Mouse (Mus musculus): ENCODE results near the gene Clcn3. TPM values are rescaled to one million over a fixed set of nuclear protein-coding genes. Genes with fewer than 3 reads are reported as not detected.
"Not testable (repeated sequence)": the region's sequence is repeated elsewhere in the genome, so short reads cannot be mapped to it uniquely, and the experiment has no call there.

The Clcn3 gene
- total RNA-seq (2021), result 100 to 1,000 TPM; 142 to 144 TPM
- long read RNA-seq, experiment 1, full-length matches to known transcripts, result 95 of 133 reads
- long read RNA-seq, experiment 1, partial matches to known transcripts, result 13 of 133 reads
- long read RNA-seq, experiment 1, other reads (novel, unspliced or antisense), result 25 of 133 reads
- long read RNA-seq, experiment 2, full-length matches to known transcripts, result 82 of 102 reads
- long read RNA-seq, experiment 2, partial matches to known transcripts, result 17 of 102 reads
- long read RNA-seq, experiment 2, other reads (novel, unspliced or antisense), result 3 of 102 reads

DNA sequence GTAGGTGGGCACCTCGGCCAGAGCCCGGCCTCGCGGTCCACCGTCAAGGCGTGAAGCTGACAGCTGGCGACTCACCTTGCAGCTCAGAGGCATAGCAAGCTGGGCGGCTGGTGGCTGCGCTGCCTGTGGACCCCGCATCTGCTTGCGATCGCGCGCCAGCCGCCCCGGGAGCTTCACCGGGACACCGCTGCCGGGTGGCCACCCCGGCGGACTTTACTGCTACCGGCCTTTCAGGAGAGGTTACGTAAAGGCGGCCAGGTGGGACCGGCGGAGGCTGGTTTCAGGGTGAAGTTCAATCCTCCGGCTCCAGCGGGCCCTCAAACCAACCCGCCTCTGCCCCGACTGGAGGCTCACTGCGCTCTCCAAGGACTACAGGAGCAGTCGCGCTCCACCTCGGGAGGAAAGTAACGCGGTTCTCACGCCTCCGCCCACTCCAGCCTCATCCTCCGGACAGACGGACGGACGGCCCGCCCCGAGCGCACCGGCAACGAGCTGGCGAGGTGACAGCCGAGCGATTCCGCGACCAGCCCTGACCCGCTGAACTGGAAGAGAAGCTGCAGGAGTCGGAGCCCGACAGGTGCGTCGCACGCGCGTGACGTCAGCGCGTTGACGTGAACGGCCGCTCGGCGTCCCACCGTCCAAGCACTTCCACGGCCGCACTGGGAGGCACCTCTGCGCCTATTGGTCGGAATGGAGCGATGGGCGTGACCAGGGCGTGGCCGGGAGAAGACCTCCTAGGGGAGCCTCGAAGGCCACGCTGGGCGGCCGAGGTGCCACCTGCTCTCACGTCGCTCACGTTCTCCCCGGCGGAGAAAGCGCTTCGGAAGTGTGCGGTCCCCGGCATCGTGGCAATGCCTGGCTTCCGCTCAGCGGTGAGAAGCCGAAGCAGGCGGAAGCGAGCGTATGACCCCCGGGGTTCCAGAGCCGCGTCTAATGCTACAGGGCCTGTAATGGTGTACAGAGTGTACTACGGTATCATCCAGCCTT is at the start of gene Clcn3:
TSS of gene Clcn3 (minus strand) at position 600 of the 987 bp plus-strand sequence.
- peak; percentile 97 to 98 for DNase-seq (ENCODE audit: low spot score in 2 of 2)
- intact Hi-C loops (cut with DNase I), result loop anchor here (10.0 kb wide), 1 partner anchor 478 kb away; the partner anchor contains the start of genes Aadat and Gm10283

DNA sequence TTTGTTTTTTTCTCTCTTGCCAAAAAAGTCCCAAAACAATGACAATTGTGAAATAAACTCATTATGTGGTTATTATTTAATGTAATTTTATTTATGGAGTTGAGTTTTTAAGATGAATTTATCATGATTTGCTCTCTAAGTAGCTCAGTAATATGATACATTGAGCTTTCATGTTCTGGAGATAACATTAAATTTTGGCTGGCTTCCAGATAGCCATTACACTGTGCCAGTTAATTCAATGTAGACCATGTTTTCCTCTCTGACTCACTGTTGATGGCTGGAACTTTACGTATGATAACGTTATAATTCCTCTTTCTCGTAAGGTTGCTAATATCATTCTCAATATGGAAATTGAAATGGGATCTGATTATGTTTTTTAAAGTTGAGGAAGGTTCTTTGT is 13.4 kb upstream of the Clcn3 start:
- intact Hi-C loops (cut with DNase I), result no loop called here
- no peak for DNase-seq (ENCODE audit: low spot score in 2 of 2)

DNA sequence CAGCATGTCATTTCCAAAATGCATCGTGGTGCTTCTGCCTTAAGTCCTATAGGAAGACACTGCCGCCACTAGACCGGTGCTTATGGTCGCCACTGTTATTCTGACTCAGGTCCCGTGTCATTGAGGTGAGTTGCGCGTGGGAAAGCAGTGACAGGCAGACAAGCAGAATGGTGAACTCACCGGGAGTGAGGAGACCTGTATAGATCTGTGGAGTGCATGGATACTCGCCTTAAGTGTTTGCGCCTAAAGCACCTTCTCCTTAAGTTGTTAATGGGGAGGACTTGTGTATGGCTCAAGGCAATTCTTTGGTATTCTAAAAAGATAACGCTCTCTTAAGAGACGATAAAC is 10.5 kb upstream of the Clcn3 start:
- intact Hi-C loops (cut with DNase I), result loop anchor here (5.0 kb wide), 1 partner anchor 376 kb away; no protein-coding TSS in a partner anchor
- no peak for DNase-seq (ENCODE audit: low spot score in 2 of 2)

DNA sequence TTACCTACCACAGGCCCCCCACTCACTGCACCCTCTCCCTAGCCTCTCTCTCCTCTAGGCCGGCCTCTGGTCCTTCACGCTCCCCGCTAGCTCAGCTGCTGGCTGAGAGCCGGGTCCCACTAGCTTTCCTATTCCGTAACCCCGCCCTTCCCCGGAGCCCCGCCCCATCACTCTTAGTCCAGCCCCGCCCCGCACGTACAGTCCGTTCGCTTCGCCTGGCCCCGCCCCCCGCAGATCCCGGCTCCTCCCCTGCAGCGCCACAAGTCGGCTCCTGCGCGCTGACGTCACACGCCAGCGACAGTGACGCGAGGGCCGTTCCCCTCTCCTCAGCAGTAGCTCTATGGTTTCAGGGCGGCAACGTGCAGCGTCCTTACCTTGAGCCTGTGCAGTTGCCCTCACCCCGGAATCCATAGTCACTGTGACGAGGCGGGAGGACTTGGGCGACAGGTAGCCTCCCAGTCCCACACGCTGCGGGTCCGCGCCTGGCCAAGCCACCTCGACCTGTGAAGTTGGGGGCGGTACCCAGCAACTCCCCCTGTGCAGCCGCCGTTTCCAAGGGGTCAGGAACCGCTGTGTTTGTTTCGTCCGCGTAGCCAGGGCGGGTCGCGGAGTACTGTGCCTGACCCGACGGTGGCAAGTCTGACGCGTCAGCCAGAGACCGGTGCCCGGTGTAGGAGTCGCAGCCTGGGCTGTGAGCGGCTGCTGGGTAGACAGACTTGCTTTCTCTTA is 10.0 kb upstream of the Clcn3 start, which contains the start of gene Nek1:
TSS of gene Nek1 (plus strand) at position 286 of the 729 bp plus-strand sequence.
- intact Hi-C loops (cut with DNase I), result loop anchor here (5.0 kb wide), 1 partner anchor 376 kb away; no protein-coding TSS in a partner anchor

DNA sequence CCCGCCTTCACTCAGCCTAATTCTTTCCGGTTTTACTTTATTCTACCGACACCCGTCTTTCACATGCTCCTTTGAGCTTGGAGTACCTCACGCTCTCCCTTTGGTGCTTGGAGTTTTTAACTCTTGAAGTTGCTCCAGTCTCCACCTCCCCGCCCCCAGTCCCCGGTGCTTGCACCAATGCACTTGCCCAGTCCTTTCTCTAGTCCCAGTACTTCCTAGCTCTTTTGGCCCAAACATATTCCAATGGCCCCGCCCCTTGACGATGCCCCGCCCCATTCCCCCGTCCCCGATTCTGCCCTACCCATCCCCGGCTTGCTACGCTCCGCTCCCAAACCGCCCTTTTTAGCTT is 9.4 kb upstream of the Clcn3 start:
- intact Hi-C loops (cut with DNase I), result loop anchor here (5.0 kb wide), 1 partner anchor 375 kb away; no protein-coding TSS in a partner anchor
- peak in 1 of 2 experiments; percentile 64 for DNase-seq (ENCODE audit: low spot score in 2 of 2)

More for the DNA sequence above, 10.0 kb upstream of the Clcn3 start, which contains the start of gene Nek1:
- peak; percentile 98 for DNase-seq (ENCODE audit: low spot score in 2 of 2)

DNA sequence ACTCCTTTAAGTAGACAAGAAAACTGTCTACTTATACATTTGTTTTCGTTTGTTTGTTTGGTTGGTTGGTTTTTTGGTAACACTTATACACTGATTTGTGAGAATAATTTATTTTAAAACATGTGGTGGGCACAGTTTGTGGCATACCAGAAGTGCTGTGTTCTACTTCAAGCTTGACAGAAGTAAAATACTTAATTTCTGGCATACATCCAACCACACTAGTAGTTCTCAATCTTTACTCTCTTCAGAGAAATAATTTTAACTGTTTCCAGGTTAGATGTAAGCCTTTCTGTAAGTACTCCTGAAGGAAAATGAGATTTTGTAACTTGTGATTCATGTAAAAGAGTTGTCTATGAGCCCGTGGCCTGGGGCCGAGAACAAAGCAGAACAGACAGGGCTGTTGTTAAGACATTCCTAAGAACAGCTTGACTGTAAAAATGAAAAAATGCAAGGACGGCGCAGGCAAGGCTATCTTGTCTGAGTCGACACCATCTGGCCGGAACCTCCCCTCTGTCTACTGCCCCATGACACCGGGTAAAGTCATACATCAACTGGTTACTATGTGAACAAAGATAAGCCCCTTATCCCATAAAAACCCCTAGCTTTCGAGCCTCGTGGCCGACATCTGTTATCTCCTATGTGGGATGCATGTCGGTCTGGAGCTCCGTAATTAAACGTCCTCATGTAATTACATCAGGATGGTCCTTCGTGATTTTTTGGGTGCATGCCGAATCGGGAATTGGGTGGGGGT is 1.3 kb upstream of the Clcn3 start:
- intact Hi-C loops (cut with DNase I), result loop anchor here (10.0 kb wide), 1 partner anchor 480 kb away; the partner anchor contains the start of genes Aadat and Gm10283
- not testable (repeated sequence) for DNase-seq (ENCODE audit: low spot score in 2 of 2)

DNA sequence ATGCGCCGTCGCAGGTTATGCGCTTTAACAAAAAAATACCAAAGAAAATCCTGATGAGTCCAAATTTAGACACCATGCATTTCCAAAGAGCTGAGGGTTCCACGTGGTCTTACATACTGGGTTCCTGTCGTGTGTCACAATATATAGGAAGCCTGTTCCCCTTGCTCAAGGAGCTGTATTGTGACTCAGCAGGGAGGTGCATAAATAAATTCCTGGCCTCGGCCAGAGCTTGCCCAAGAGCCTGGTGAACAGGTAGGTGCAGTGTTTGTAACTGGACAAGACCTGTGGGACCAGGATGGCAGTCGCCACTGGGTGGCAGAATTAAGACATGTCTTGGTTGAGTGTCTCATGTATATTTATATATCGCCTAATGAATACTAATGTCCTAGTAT is 584 bp upstream of the Clcn3 start:
- intact Hi-C loops (cut with DNase I), result loop anchor here (10.0 kb wide), 1 partner anchor 479 kb away; the partner anchor contains the start of genes Aadat and Gm10283
- peak; percentile 49 to 60 for DNase-seq (ENCODE audit: low spot score in 2 of 2)

DNA sequence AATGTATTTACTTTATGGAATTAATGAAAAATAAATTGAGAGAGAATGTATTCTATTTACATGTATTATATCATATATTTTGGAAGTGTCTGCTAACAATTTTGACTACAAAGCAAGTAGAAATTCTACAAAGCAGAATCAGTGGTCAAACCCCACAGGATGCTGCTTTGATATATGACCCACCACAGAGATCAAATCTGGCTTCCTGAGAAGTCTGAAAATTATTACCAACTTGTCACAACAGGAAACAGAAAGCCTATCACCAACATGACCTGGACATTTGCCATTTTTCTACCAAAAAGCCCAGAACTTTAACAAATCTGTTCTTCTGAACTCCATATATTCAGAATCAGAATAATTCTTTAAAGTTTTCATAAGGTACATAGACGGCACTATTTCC is 1.7 kb downstream of the Clcn3 start:
- DNase-seq (ENCODE audit: low spot score in 2 of 2), result no peak
- intact Hi-C loops (cut with DNase I), result loop anchor here (10.0 kb wide), 1 partner anchor 477 kb away; the partner anchor contains the start of genes Aadat and Gm10283

DNA sequence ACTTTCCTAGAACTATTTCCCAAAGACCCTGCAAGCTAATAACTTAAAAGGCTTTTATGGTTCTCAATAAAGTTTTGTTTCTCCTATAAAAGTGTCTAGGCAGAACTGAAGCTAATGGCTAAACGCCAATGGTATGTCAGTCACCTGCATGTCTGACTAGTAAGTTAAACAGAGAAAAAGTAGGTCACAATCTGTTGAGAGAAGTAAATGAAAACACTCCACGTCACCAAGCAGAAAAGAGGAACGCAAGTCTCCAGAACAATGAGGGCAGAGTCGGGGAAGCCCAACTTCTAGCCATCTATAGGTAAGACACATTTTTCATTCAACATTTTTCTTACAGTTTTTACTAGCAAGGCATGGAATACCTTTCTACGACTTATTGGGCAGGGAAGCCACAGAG is 4.6 kb downstream of the Clcn3 start:
- intact Hi-C loops (cut with DNase I), result no loop called here
- no peak for DNase-seq (ENCODE audit: low spot score in 2 of 2)

DNA sequence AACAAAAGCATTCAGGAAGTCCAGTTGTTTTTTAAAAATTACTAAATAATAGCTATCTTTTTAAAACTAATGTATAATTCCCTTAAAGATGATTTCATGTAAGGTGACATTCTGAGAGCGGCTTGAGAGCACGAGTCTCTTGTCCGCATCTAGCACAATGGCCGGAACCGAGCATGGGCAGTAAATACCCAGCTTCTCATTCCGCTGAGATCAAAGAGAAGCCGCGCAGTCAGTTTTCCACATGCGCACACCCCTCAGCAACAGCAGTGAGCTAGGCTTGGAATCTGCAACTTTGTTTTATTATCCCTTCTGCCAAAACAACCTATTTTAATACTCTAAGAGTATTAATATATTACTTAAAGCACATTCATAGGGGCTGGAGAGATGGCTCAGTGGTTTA is 6.3 kb downstream of the Clcn3 start:
- intact Hi-C loops (cut with DNase I), result no loop called here
- no peak for DNase-seq (ENCODE audit: low spot score in 2 of 2)

DNA sequence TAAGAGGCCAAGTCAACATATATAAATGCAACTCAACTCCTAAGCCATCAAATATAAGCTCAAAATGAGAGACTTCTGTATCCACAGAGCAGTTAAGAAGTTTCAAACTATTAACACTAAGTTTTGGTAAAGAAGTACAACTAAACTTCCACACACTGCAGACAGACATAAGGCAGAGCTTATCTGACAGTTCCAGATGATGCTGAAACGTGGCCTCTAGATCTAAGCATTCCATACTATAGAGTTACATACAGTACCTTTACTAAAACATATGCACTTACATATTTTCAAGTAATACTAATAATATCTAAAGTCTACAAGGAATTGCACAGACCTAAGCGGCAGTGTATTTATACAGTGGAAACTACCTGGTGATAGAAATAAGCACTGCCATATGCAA is 8.3 kb downstream of the Clcn3 start:
- intact Hi-C loops (cut with DNase I), result no loop called here
- DNase-seq (ENCODE audit: low spot score in 2 of 2), result no peak

DNA sequence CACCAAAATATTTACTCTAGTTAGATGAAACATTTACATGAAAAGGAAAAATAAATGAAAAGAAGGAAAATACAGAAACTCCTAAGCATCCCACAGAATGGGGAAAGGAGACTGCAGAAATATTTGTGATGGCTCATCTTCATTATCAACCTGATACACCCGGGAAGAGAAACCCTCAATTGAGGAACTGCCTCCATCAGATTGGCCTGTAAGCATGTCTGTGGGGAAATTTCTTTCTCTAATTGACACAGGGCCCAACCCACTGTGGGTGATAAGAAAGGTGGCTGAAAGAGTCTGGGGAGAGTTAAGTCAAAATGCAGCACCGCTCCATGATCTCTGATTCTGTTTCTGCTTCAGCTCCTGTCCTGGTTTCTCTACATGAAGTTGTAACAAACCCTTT is 9.7 kb downstream of the Clcn3 start:
- DNase-seq (ENCODE audit: low spot score in 2 of 2), result no peak
- intact Hi-C loops (cut with DNase I), result no loop called here

DNA sequence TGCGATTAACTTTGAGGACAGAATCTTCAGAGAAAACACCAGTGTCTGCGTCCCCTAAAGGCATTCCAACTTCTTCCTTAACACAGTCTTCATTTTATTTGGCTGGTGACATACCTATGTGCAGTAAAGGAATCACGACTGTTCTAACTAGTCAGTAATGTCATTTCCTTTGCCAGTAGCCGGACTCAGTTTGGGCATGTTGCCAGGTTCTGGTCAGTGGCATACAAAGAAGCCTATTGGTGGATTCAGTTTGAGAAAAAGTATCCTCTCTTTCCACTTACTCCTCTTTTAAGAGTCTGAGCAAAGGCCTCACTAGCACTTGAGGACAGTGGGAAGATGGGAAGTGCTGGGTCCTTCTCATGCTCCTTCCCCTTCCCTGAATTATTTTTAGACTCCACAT is 11.3 kb downstream of the Clcn3 start:
- peak in 1 of 2 experiments; percentile 34 for DNase-seq (ENCODE audit: low spot score in 2 of 2)
- intact Hi-C loops (cut with DNase I), result no loop called here

DNA sequence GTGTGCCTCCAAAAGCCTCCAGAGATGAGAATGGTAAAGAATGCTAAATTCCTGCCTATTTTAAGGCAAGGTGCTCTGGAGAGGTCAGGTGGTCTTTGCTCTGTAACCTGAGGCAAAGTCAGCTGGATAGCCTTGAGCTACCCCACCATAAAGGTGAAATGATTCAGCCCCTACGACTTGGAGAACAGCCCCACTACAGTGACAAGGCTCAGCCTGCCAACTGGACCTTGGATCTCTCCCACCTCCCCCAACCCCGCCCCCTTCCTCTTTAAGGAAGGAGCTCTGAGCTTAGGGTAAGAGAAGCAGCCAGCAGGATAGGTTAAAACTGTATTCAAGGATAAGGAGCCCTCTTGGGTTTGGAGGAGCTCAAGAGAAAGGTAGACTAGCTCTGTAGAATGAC is 14.0 kb downstream of the Clcn3 start:
- no peak for DNase-seq (ENCODE audit: low spot score in 2 of 2)
- intact Hi-C loops (cut with DNase I), result no loop called here

DNA sequence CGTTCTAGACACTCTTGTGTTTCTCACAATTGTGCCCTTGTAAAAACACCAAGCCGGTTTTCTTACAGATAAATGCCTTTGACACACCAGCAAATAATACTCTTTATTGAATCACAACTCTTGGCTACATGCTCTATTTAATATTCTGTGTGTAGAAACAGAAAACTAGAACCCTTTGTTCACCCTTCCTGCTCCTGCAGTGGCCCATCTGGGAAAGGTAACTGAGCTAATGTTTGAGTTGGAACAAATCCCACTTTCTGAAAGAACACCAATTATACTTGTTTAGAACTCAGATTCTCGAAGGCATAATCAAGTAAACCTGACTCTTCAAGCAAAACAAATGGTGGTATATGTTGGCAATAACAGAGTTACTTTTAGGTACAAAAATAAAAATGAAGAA is 17.4 kb downstream of the Clcn3 start:
- intact Hi-C loops (cut with DNase I), result no loop called here
- DNase-seq (ENCODE audit: low spot score in 2 of 2), result no peak

DNA sequence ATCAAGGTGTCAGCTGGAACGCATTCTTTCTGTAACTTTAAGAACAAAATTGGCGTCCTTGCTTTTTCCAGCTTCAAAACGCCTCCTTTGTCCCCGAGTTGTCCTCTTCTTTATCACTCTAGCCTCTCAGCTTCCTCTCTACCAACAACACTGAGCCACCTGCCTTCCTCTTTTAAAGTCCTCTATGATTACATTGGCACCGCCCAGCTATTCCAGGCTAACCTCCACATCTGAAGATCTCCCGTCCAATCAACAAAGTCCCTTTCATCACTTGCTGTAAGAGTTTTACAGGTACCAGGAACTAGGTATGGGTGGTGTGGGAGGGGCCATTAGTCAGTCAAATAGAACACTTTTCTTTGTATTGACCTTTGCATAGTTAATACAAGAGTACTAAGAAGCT is 17.8 kb downstream of the Clcn3 start:
- intact Hi-C loops (cut with DNase I), result no loop called here
- no peak for DNase-seq (ENCODE audit: low spot score in 2 of 2)

DNA sequence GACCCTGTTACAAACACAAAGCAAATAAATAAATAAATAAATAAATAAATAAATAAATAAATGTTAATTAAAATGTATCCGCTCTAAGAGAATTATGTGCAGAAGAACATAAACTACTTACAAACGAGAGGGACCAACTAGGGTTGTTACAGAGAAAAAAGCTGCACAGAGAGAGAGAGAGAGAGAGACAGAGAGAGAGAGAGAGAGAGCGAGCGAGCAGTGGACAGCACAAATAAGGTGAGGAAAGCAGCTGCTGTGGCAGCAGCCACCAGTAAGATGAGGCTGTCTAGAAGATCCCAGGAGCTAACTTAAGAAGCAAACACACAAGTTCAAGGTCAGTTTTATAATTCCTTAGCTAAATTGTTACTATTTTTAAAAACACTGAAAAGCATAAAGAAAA is 18.6 kb downstream of the Clcn3 start:
- no peak for DNase-seq (ENCODE audit: low spot score in 2 of 2)
- intact Hi-C loops (cut with DNase I), result no loop called here

DNA sequence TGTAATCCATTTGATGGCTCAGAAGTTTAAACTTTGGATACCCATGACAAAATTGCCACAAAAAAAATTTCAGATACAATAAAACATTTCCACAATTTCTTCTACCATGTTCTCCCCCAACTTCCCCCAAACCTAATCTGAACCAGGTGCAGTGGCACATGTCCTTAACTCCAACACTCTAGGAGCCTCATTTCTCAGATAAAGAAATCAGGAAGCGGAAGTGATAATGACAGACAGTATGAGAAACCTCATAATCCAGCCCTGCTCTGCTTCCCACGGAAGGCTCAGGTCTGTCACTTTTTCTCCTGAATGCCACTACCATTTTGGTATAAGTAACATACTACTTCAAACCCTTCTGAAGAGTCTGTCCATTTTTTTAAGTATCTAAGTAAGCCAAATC is 19.2 kb downstream of the Clcn3 start:
- no peak for DNase-seq (ENCODE audit: low spot score in 2 of 2)
- intact Hi-C loops (cut with DNase I), result no loop called here

DNA sequence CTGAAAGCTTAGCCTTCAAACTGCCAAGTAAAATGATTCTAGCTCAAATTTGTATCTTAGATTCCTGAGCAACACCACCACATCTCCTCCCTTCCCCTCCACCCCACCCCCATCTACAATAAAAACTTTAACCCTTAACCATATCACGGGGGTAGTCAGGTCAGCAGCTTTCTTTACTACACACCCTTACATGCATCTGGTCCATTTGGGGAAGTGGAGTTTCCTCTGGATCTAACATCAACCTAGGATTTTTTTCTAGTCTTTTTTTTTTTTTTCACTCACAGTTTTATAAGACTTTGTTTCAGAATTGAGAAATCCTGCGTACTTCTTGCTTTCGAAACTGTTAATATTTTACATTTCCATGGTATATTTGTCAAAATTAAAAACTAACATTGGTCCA is 20.3 kb downstream of the Clcn3 start:
- no peak for DNase-seq (ENCODE audit: low spot score in 2 of 2)
- intact Hi-C loops (cut with DNase I), result no loop called here
